Mouse (Mus musculus) right cerebral cortex, postnatal 10 days (tissue): ENCODE measurements around the gene Hs3st2.
A peak's percentile ranks its signal among the peaks of the same experiment; 100 is the strongest.

Source experiments
- DNase-seq, 2 experiments: peaks; one replicate each; pipeline ENCODE4 v3.0.0; 2021; ENCODE audit warnings: low spot score in 2 of 2

Hs3st2 gene

DNA sequence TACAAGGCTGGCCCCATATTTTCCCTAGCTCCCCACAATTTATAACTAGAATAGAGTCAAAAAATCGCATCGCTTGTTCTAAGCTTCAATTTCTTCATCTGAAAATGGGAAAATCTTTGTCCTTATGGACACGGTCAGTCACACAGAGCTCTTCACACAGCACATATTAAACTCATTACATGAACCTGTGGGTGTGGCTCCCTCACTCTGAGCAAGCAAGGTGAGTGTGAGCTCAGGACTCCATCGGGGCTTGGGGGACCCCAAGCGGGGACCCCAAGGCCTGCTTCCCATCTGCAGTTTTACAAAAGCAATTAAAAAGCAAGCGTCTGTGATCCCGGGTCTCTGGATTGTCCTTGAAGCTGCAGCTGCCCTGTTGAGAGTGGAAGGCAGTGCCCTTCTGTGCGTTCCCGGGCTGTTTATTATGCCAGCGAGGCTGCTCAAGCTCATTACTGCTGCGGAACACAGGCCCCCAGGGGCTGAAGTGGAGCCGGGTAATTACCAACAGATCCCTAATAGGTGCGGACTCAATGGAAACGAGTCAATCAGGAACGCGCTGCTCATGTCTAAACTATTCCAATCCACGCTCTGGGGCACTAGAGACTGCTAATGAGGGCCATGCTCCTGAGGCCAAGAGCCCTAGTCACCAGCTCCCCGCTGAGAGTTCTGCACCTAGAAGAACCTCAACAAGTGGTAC lies 157.8 kb downstream of the Hs3st2 start:
- DNase-seq: peak; percentile 71 to 73
